Mouse (Mus musculus): ENCODE measurements around the gene Tox3. TPM values are rescaled to one million over a fixed set of nuclear protein-coding genes. Genes with fewer than 3 reads are reported as not detected.

Gene Tox3
- not detected in 2 replicates for total RNA-seq (2014; fragmentation: Nextera tagmentation)
- total RNA-seq (2017): not detected in 2 replicates
- not detected in 2 replicates for polyA plus RNA-seq (2012)

DNA sequence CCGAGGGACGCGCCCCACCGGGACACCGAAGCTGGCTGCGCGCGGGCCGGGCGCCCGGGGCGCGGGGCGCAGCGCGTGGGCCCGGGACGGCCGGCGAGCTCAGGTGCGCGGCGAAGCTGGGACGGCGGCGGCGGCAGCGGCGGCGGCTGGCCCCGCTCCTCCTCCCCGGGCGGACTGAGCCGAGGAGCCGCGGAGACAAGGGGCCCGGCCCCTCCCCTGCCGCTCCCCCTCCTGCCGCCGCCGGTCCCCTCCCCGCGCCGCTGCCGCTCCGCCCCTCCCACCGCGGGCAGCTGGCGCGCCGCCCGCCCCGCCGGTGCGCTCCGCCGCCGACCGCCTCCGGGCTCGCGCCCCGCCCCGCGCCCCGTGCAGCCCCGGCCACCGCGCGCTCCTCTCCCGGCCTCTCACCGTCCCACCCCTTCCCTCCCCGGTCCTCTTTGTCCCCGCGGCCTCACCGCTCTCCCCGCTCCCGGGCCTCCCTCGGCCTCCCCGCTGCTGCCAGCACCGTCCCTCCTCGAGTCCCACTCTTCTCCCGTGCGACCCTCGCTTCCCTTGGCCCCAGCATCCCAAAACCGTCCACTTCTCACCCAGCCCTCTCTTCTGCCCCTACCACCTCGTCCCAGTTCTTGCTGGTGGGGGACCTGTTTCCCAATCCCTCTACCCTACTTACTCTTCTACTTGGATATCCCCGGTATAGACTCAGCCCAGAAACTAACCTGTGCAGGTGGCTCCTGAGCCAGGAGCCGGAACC is at the start of gene Tox3:
Gene Tox3, minus strand, starts transcription at position 166 of the 748 bp plus-strand sequence.
- DNase-seq (ENCODE audit: low spot score): no peak
- TF ChIP-seq GATA2 (IDR thresholded peaks at IDR 0.05; ENCODE audit: borderline replicate concordance, low read depth, low read length) (no peak), CTCF (IDR thresholded peaks at IDR 0.05; ENCODE audit: low read depth, low read length) (no peak), TAL1 (conservative IDR thresholded peaks at IDR 0.05; ENCODE audit: low read depth, low read length) (no peak), POLR2AphosphoS5 (IDR thresholded peaks at IDR 0.05; ENCODE audit: insufficient replicate concordance, low read depth, low read length) (no peak), GATA1 (IDR thresholded peaks at IDR 0.05; ENCODE audit: borderline replicate concordance, low read length) (no peak)
- Histone ChIP-seq H3K9me3 (replicated peaks) (peaks cover 25% of the 10 kb centered on the region), H3K27me3 (ENCODE audit: insufficient read depth, low read length) (no peaks in the 10 kb centered on the region), H3K36me3 (replicated peaks) (no peaks in the 10 kb centered on the region), H3K4me3 (ENCODE audit: low read depth, low read length) (no peak within 1 kb of the TSS; the same call in 1 of the 2 replicates), H3K4me1 (ENCODE audit: insufficient read depth, low read depth, low read length) (no peaks in the 10 kb centered on the region)
- ATAC-seq (ENCODE audit: extremely low read depth, insufficient number of reproducible peaks, low FRiP score, poor library complexity, severe bottlenecking): no peak

DNA sequence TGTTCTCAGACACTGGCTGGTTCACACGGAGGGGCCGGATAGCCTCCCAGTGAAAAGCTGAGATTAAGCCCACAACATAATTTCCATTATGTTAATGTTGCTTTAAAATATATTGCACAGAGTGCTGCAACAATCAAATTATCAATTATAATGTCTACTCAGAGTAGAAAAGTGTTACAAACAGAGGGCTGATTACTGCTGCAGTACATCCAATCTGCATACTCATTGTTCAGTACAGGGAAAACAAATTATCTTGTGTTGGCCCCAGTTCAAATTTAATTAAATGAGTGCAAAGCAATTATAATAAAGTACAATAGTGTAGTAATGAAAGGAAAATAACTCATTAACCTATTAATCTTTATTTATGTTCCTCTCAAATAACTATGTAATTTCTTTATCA is 44.5 kb upstream of the Tox3 start:
- no peaks in the 10 kb centered on the region for H3K36me3 ChIP-seq (replicated peaks)
- TF ChIP-seq GATA1 (IDR thresholded peaks at IDR 0.05; ENCODE audit: borderline replicate concordance, low read length) (no peak), POLR2AphosphoS5 (IDR thresholded peaks at IDR 0.05; ENCODE audit: insufficient replicate concordance, low read depth, low read length) (no peak), GATA2 (IDR thresholded peaks at IDR 0.05; ENCODE audit: borderline replicate concordance, low read depth, low read length) (no peak), CTCF (IDR thresholded peaks at IDR 0.05; ENCODE audit: low read depth, low read length) (no peak), TAL1 (conservative IDR thresholded peaks at IDR 0.05; ENCODE audit: low read depth, low read length) (no peak)
- ATAC-seq (ENCODE audit: extremely low read depth, insufficient number of reproducible peaks, low FRiP score, poor library complexity, severe bottlenecking) (no peak), DNase-seq (ENCODE audit: low spot score) (no peak)
- H3K9me3 ChIP-seq (replicated peaks): peaks cover 21% of the 10 kb centered on the region
- no peak overlapping the region for H3K4me3 ChIP-seq (ENCODE audit: low read depth, low read length)
- H3K4me1 ChIP-seq (ENCODE audit: insufficient read depth, low read depth, low read length): no peaks in the 10 kb centered on the region
- no peaks in the 10 kb centered on the region for H3K27me3 ChIP-seq (ENCODE audit: insufficient read depth, low read length)

DNA sequence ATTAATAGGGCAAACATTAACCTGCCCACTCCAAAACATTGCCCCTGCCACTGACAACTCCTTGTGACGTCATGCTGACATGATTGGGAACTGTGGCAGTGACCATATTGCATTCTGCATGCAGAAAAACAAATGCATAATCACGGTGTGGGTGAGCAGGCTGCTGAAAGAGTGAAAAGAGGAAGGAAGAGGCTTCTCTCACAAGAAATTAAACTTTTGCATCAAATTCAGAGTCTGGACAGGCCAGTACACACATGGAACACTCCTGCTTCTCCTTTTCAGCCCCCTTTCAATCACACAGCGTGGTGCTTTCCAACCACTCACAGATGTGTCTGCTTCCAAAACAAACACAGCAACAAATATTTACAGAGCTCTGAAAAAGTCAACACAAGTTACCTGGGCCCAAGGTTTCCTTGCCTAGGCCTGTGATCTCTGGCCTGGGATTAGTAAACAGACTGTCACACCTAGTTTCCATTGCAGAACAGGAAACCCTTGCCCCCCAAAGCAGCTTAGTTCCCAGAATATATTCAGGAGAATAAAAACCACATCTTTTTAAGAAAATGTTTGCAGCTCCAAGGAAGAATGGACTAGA is 43.4 kb upstream of the Tox3 start:
- DNase-seq (ENCODE audit: low spot score) (no peak), ATAC-seq (ENCODE audit: extremely low read depth, insufficient number of reproducible peaks, low FRiP score, poor library complexity, severe bottlenecking) (no peak)
- Histone ChIP-seq H3K4me1 (ENCODE audit: insufficient read depth, low read depth, low read length) (no peaks in the 10 kb centered on the region), H3K4me3 (ENCODE audit: low read depth, low read length) (no peak overlapping the region), H3K27me3 (ENCODE audit: insufficient read depth, low read length) (no peaks in the 10 kb centered on the region), H3K9me3 (replicated peaks) (peaks cover 17% of the 10 kb centered on the region), H3K36me3 (replicated peaks) (no peaks in the 10 kb centered on the region)
- no peak for TF ChIP-seq GATA2 (IDR thresholded peaks at IDR 0.05; ENCODE audit: borderline replicate concordance, low read depth, low read length)
- TF ChIP-seq GATA1 (IDR thresholded peaks at IDR 0.05; ENCODE audit: borderline replicate concordance, low read length): no peak
- no peak for TF ChIP-seq CTCF (IDR thresholded peaks at IDR 0.05; ENCODE audit: low read depth, low read length)
- TF ChIP-seq TAL1 (conservative IDR thresholded peaks at IDR 0.05; ENCODE audit: low read depth, low read length): no peak
- TF ChIP-seq POLR2AphosphoS5 (IDR thresholded peaks at IDR 0.05; ENCODE audit: insufficient replicate concordance, low read depth, low read length): no peak

DNA sequence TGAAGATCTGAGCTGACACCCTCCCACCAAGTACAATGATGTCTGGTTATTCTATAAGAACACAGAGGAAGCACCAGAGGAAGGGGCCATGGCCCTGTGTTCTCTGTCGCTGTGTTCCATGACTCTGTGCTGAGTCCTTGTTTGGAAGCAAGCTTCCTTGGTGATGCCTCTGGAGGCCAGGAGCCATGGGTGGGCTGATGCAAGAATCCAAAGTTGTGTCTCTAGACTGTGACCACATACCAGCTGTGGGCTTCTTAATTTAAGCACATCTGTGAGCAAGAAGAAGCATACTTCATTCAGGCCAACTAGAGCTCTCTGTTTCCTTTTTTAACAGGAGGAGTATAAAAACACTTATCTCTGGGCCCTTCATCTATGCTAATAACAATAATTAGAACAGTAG is 42.7 kb upstream of the Tox3 start:
- DNase-seq (ENCODE audit: low spot score) (no peak), ATAC-seq (ENCODE audit: extremely low read depth, insufficient number of reproducible peaks, low FRiP score, poor library complexity, severe bottlenecking) (no peak)
- Histone ChIP-seq H3K4me1 (ENCODE audit: insufficient read depth, low read depth, low read length) (no peaks in the 10 kb centered on the region), H3K27me3 (ENCODE audit: insufficient read depth, low read length) (no peaks in the 10 kb centered on the region), H3K36me3 (replicated peaks) (no peaks in the 10 kb centered on the region), H3K4me3 (ENCODE audit: low read depth, low read length) (no peak overlapping the region), H3K9me3 (replicated peaks) (peaks cover 13% of the 10 kb centered on the region)
- TF ChIP-seq GATA2 (IDR thresholded peaks at IDR 0.05; ENCODE audit: borderline replicate concordance, low read depth, low read length) (no peak), GATA1 (IDR thresholded peaks at IDR 0.05; ENCODE audit: borderline replicate concordance, low read length) (no peak), TAL1 (conservative IDR thresholded peaks at IDR 0.05; ENCODE audit: low read depth, low read length) (no peak), CTCF (IDR thresholded peaks at IDR 0.05; ENCODE audit: low read depth, low read length) (no peak), POLR2AphosphoS5 (IDR thresholded peaks at IDR 0.05; ENCODE audit: insufficient replicate concordance, low read depth, low read length) (no peak)

DNA sequence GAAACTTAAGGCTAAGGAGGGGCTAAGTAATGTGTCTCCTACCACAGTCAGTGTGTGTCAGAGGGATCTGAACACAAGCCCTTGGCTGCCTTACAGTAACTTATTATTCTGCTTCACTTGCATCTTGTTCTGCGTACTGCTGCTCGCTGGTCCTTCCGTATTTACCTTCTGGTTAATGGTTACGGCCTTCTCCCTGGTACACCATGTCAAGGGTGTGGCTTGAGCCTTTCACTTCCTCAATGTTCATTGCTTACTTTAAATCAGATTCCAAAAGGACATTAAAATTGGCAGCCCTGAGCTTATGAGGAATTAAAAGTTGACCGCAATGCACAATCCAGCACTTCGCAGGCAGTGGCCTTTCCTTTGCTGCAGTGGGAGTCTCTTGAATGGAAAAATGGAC is 30.9 kb upstream of the Tox3 start:
- TF ChIP-seq POLR2AphosphoS5 (IDR thresholded peaks at IDR 0.05; ENCODE audit: insufficient replicate concordance, low read depth, low read length) (no peak), GATA2 (IDR thresholded peaks at IDR 0.05; ENCODE audit: borderline replicate concordance, low read depth, low read length) (no peak), GATA1 (IDR thresholded peaks at IDR 0.05; ENCODE audit: borderline replicate concordance, low read length) (no peak), TAL1 (conservative IDR thresholded peaks at IDR 0.05; ENCODE audit: low read depth, low read length) (no peak), CTCF (IDR thresholded peaks at IDR 0.05; ENCODE audit: low read depth, low read length) (no peak)
- Histone ChIP-seq H3K9me3 (replicated peaks) (peaks cover 37% of the 10 kb centered on the region), H3K36me3 (replicated peaks) (no peaks in the 10 kb centered on the region), H3K27me3 (ENCODE audit: insufficient read depth, low read length) (no peaks in the 10 kb centered on the region), H3K4me3 (ENCODE audit: low read depth, low read length) (no peak overlapping the region), H3K4me1 (ENCODE audit: insufficient read depth, low read depth, low read length) (no peaks in the 10 kb centered on the region)
- no peak for ATAC-seq (ENCODE audit: extremely low read depth, insufficient number of reproducible peaks, low FRiP score, poor library complexity, severe bottlenecking)
- no peak for DNase-seq (ENCODE audit: low spot score)

DNA sequence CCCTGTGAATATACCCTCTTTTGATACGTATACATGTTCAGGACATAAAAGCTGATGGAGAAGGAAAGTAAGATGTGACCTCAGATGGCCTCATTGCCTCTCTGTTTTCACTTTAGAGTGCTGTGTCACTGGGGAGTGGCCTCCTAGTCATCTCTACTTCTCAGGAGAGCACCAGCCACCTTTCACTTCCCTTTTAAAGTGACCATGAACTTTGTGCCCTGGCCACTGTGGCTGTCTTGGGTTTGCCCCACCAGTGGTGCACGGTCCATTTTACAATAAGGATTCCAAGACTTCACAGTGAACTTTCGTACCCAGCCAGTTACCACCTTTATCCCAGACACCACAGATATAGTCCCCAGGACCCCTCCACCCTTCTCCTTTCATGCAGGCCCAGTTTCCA is 29.9 kb upstream of the Tox3 start:
- Histone ChIP-seq H3K9me3 (replicated peaks) (peaks cover 45% of the 10 kb centered on the region), H3K4me1 (ENCODE audit: insufficient read depth, low read depth, low read length) (no peaks in the 10 kb centered on the region), H3K4me3 (ENCODE audit: low read depth, low read length) (no peak overlapping the region), H3K36me3 (replicated peaks) (no peaks in the 10 kb centered on the region), H3K27me3 (ENCODE audit: insufficient read depth, low read length) (no peaks in the 10 kb centered on the region)
- TF ChIP-seq POLR2AphosphoS5 (IDR thresholded peaks at IDR 0.05; ENCODE audit: insufficient replicate concordance, low read depth, low read length) (no peak), GATA1 (IDR thresholded peaks at IDR 0.05; ENCODE audit: borderline replicate concordance, low read length) (no peak), TAL1 (conservative IDR thresholded peaks at IDR 0.05; ENCODE audit: low read depth, low read length) (no peak), CTCF (IDR thresholded peaks at IDR 0.05; ENCODE audit: low read depth, low read length) (no peak), GATA2 (IDR thresholded peaks at IDR 0.05; ENCODE audit: borderline replicate concordance, low read depth, low read length) (no peak)
- DNase-seq (ENCODE audit: low spot score) (no peak), ATAC-seq (ENCODE audit: extremely low read depth, insufficient number of reproducible peaks, low FRiP score, poor library complexity, severe bottlenecking) (no peak)
